Mouse (Mus musculus) midbrain, embryonic 10.5 days (tissue): Measurements from ENCODE around the gene Cldn34b3. TPM values are rescaled to one million over a fixed set of nuclear protein-coding genes. Genes with fewer than 3 reads are reported as not detected.
"Not testable (repeated sequence)": the region's sequence is repeated elsewhere in the genome, so short reads cannot be mapped to it uniquely, and the experiment has no call there.

Experiments used
- DNase-seq: peaks from one replicate; pipeline ENCODE4 v3.0.0-alpha.2; 2017; ENCODE audit warnings: low spot score
- H3K27ac ChIP-seq: fragments of 300-500 bp; sonication (generic); replicated peaks from 2 replicates; pipeline ENCODE4 v1.5.1; 2016; ENCODE audit warnings: mild to moderate bottlenecking
- H3K27me3 ChIP-seq: fragments of 300-500 bp; sonication (generic); 2 replicates; pipeline ENCODE4 v1.6.1; 2016; ENCODE audit warnings: low read depth, mild to moderate bottlenecking; ENCODE audit not compliant: poor library complexity, severe bottlenecking
- H3K36me3 ChIP-seq: fragments of 300-500 bp; sonication (generic); 2 replicates; pipeline ENCODE4 v1.6.1; 2016; ENCODE audit warnings: mild to moderate bottlenecking, moderate library complexity
- H3K4me1 ChIP-seq: fragments of 300-500 bp; sonication (generic); 2 replicates; pipeline ENCODE4 v1.6.1; 2016
- H3K4me3 ChIP-seq: fragments of 300-500 bp; sonication (generic); 2 replicates; pipeline ENCODE4 v1.5.1; 2016; ENCODE audit warnings: mild to moderate bottlenecking, moderate library complexity
- H3K9me3 ChIP-seq: fragments of 300-500 bp; sonication (generic); replicated peaks from 2 replicates; pipeline ENCODE4 v1.6.1; 2016; ENCODE audit warnings: mild to moderate bottlenecking
- WGBS: fragments of 180-500 bp; shearing (Covaris S2); methylation state at CpG from one replicate; pipeline ENCODE4 v1.1.7; 2016; 5-methylcytosine and 5-hydroxymethylcytosine counted together
- polyA plus RNA-seq: library from polyadenylated mRNA; unstranded; fragments of >200 nt; fragmentation: Nextera tagmentation; extraction: Ambion mirVana; gene quantifications from 2 replicates; pipeline ENCODE4 v1.2.1, GENCODE M21; 2016

Cldn34b3 gene
- polyA plus RNA-seq: not detected in 2 replicates

- H3K27ac ChIP-seq, H3K27me3 ChIP-seq, DNase-seq, H3K9me3 ChIP-seq, H3K36me3 ChIP-seq, H3K4me1 ChIP-seq, H3K4me3 ChIP-seq: not testable (repeated sequence)
- WGBS: 88% methylated on average over 1 of the region's 1 CpGs
Observed at GRCm38 (mm10) chrX:76264004-76264403, at the start of gene Cldn34b3. TSS of gene Cldn34b3 (plus strand) at chrX:76264304.

Other genes with a start within 250 kb of the Cldn34b3 start
- gene Cldn34b4, start 129.0 kb downstream of the Cldn34b3 start, polyA plus RNA-seq: not detected in 2 replicates